Mouse (Mus musculus) embryonic facial prominence, embryonic 13.5 days (tissue): ENCODE results near the gene Gjc2. TPM values are rescaled to one million over a fixed set of nuclear protein-coding genes. Genes with fewer than 3 reads are reported as not detected.

Experiments
- ATAC-seq: fragments of 200-750 bp; cut with Nextera tagmentation; 2 replicates; pipeline ENCODE4 v1.8.0; 2017; ENCODE audit warnings: low read depth; ENCODE audit not compliant: insufficient number of reproducible peaks, insufficient read depth, low FRiP score, low TSS enrichment
- H3K27ac ChIP-seq: fragments of 300-500 bp; sonication (generic); 2 replicates; pipeline ENCODE4 v1.5.1; 2015; ENCODE audit warnings: moderate library complexity, mild to moderate bottlenecking, inconsistent platforms
- H3K27me3 ChIP-seq: fragments of 300-500 bp; sonication (generic); 2 replicates; pipeline ENCODE4 v1.6.1; 2015; ENCODE audit warnings: mild to moderate bottlenecking, inconsistent platforms
- H3K36me3 ChIP-seq: fragments of 300-500 bp; sonication (generic); 2 replicates; pipeline ENCODE4 v1.6.1; 2015; ENCODE audit warnings: mild to moderate bottlenecking, inconsistent platforms
- H3K4me1 ChIP-seq: fragments of 300-500 bp; sonication (generic); 2 replicates; pipeline ENCODE4 v1.6.1; 2015; ENCODE audit warnings: inconsistent platforms
- H3K4me2 ChIP-seq: fragments of 300-500 bp; sonication (generic); 2 replicates; pipeline ENCODE4 v1.6.1; 2015; ENCODE audit warnings: moderate library complexity, mild to moderate bottlenecking, inconsistent platforms
- H3K4me3 ChIP-seq: fragments of 300-500 bp; sonication (generic); 2 replicates; pipeline ENCODE4 v1.5.1; 2015; ENCODE audit warnings: mild to moderate bottlenecking, inconsistent platforms
- H3K9ac ChIP-seq: fragments of 300-500 bp; sonication (generic); 2 replicates; pipeline ENCODE4 v1.6.1; 2015; ENCODE audit warnings: mild to moderate bottlenecking, inconsistent platforms
- H3K9me3 ChIP-seq: fragments of 300-500 bp; sonication (generic); 2 replicates; pipeline ENCODE4 v1.6.1; 2016; ENCODE audit warnings: inconsistent platforms
- WGBS: fragments of 180-500 bp; shearing (Covaris S2); methylation state at CpG from one replicate; pipeline ENCODE4 v1.1.7; 2015; ENCODE audit warnings: mixed read lengths; 5-methylcytosine and 5-hydroxymethylcytosine counted together
- polyA plus RNA-seq: library from polyadenylated mRNA; unstranded; fragments of >200 nt; fragmentation: Nextera tagmentation; extraction: Ambion mirVana; gene quantifications from 2 replicates; pipeline ENCODE4 v1.2.1, GENCODE M21; 2015

The Gjc2 gene
- polyA plus RNA-seq, 1 experiment from 2014 or later: 0.21 TPM

DNA sequence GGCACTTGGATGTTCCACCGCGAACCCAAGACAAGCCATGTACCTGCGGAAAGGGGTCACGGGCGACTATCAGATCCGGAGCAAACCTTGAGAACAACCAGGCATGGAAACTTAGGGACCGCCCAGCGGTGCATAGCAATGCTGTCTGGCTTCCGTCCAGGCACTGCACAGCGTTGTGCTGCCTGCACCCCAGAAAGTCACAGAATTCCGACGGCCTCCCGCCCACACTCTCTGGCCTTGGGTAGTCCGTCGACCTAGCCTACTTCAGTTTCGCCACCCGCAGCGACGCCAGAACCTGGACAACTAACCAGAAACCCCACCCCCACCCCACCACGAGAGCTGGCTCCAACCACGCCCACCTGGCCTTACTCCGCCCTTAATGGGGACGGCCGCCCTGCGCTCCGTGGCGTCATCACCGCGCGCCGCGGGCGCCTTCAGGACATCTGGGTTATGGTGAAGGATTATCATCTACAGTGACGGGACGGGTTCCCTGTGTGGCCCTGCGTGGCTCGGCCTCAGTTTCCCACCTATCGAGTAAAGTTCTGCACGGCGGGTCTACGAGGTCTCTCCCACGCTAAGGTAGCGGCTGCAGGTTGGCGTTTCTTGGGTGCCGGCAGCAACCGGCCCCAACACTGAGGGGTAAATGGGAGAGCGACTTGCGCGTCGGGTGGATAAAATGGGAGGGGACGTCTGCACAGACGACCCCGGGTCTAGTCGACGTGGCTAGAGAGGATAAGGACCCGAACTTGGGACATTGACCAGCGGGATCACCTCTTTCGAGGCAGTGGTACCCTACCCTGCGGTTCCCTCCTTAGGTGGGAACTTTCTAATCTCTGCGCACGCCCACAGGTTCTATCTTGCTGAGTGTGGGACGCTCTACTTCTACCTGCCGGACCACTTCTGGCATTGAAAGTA is 19.3 kb upstream of the Gjc2 start, which contains the start of gene Mrpl55:
Gene Mrpl55, plus strand, starts transcription at position 406 of the 915 bp plus-strand sequence.
- H3K27me3 ChIP-seq: no peaks in the 10 kb centered on the region
- peak within 1 kb of the TSS; percentile 86 for H3K4me3 ChIP-seq
- no peaks in the 10 kb centered on the region for H3K9me3 ChIP-seq
- peak within 1 kb of the TSS; percentile 81 for H3K27ac ChIP-seq
- peak; percentile 79 for ATAC-seq
- peaks cover 13% of the 10 kb centered on the region for H3K4me1 ChIP-seq
- H3K9ac ChIP-seq: peak within 1 kb of the TSS; percentile 87
- H3K36me3 ChIP-seq: peaks cover 47% of the 10 kb centered on the region
- peak within 1 kb of the TSS; percentile 83 for H3K4me2 ChIP-seq
- WGBS: under 1% methylated on average over 63 of the region's 63 CpGs

DNA sequence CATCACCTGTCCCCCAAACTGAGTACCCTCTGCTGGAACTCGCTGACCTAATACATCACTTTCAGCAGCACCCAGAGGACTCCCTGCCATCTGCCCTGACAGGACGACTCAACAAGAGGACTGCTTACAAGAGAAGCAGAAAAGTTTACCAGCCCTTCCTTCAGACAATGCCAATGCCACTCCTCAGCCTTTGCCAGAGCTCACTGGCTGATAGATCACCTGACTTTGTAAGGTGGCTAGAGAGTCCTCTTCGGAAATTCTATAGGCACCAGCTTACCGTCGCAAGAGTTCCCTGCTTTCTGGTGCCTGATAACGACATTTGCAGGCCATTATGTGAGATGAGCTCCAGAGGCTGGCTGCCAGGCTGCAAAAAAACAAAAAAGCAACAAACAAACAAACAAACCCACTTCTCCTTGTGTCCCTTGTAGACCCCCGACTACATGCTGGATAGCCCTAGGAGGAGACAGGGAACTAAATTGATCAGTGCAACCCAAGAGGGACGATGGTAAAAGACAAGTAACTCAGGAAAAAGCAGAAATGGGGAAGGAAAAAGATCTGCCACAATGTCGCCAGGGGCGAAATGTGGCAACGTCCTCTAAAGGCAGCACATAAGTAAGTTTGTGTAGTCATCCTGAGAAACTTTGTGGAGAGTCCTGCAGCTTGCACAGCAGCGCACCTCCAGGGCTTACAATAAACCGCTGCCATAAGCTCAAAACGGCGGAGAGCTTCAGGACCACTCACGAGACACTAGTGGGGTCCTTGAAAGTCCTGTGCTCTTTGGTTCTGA is 18.4 kb upstream of the Gjc2 start:
- H3K27me3 ChIP-seq: no peaks in the 10 kb centered on the region
- H3K4me3 ChIP-seq: peak overlapping the region; percentile 86
- H3K9ac ChIP-seq: peak overlapping the region; percentile 87
- no peaks in the 10 kb centered on the region for H3K9me3 ChIP-seq
- H3K4me1 ChIP-seq: peaks cover 13% of the 10 kb centered on the region
- no peak for ATAC-seq
- peak overlapping the region; percentile 81 for H3K27ac ChIP-seq
- 31% methylated on average over 16 of the region's 16 CpGs for WGBS
- peaks cover 44% of the 10 kb centered on the region for H3K36me3 ChIP-seq
- peak overlapping the region; percentile 83 for H3K4me2 ChIP-seq

DNA sequence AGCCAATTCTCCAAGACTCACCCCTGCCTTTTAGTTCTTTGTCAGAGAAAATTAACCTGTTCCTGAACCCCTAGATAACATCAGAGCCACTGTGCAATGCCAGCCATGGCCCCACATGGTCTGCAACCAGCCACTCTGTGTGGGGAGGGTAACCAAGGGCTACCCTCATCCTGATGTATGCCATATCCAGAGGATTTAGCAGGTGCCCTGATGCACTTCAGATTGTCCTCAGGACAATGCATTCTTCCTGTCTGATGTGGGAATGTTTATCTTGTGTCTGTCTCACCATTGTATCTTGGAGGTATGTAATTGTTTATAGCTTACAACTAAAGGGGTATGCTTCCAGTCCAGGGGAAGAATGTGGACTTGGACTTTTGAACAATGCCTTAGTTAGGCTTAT is 13.2 kb upstream of the Gjc2 start:
- H3K4me1 ChIP-seq: peaks cover 3% of the 10 kb centered on the region
- no peaks in the 10 kb centered on the region for H3K27me3 ChIP-seq
- no peaks in the 10 kb centered on the region for H3K9me3 ChIP-seq
- no peak for ATAC-seq
- H3K4me2 ChIP-seq: no peak overlapping the region
- H3K36me3 ChIP-seq: peaks cover 19% of the 10 kb centered on the region
- H3K27ac ChIP-seq: no peak overlapping the region
- H3K9ac ChIP-seq: no peak overlapping the region
- no peak overlapping the region for H3K4me3 ChIP-seq

DNA sequence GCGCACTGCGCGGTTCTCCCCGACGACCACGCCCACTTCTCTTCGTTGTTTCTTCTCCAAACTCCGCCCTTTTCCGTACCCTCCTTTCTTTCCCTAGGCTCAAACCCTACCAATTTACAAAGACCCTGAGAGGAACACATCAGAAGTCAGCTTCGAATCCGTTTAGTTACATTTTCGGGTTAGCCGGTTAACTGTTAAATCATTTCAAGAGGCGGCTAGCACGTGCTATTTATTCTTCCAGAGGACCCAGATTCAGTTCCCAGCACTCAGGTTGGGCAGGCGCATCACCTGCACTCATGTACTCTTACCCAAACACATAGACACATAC is 9.0 kb upstream of the Gjc2 start, which contains the start of gene Guk1:
Gene Guk1, minus strand, starts transcription at position 154 of the 328 bp plus-strand sequence.
- H3K27me3 ChIP-seq: no peaks in the 10 kb centered on the region
- WGBS: 5% methylated on average over 16 of the region's 16 CpGs
- no peak for ATAC-seq

DNA sequence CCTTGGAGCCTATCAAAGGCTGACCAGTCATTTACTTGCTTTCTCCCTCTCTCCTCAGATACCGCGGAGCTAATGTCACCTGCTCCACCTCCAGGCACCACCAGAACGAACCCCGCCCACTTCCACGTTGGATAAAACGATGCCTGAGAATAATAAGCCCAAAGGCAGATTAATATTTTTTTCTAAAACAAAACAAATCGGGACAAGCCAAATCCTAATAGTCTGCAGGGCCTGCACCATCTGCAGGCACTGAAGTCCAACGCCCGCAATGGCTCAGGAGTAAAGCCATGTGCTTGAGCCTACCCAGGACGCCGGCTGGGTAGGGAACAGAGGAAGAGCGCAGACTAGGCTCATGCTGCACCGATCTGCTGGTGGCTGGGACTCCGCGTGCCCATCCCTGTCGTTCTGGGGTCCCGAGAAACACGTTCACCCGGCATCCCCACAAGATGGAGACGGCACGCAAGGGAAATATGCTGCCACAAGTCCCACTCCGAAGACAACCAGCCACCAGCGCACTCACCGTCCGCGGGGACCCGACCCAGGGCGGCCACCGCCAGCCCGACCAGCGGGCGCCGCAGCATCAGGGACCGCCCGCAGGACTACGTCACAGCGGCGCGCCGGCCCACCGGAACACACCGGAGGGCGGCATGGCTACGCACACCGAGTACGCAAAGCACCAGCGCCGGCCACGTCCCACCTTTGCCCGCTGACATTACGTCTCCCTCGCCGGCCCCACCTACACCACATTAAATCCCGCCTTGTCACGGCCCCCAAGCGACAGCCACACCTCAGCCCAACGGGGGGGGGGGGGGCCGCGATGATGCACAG is 8.4 kb upstream of the Gjc2 start:
- Histone ChIP-seq H3K4me2 (peak overlapping the region; percentile 72), H3K36me3 (peaks cover 8% of the 10 kb centered on the region), H3K27ac (peak overlapping the region; percentile 90), H3K9me3 (no peaks in the 10 kb centered on the region), H3K4me3 (peak overlapping the region; percentile 55), H3K9ac (peak overlapping the region; percentile 79), H3K27me3 (no peaks in the 10 kb centered on the region), H3K4me1 (peaks cover 17% of the 10 kb centered on the region)
- ATAC-seq: peak; percentile 94
- under 1% methylated on average over 59 of the region's 59 CpGs for WGBS

More for the DNA sequence above, 9.0 kb upstream of the Gjc2 start, which contains the start of gene Guk1:
- Histone ChIP-seq H3K4me2 (peak within 1 kb of the TSS; percentile 72), H3K9me3 (no peaks in the 10 kb centered on the region), H3K9ac (peak within 1 kb of the TSS; percentile 79), H3K4me3 (peak within 1 kb of the TSS; percentile 55), H3K36me3 (0 out of 2 replicates have a peak, but pooled peaks cover 2% of the 10 kb centered on the region), H3K4me1 (peaks cover 17% of the 10 kb centered on the region), H3K27ac (peak within 1 kb of the TSS; percentile 90)

DNA sequence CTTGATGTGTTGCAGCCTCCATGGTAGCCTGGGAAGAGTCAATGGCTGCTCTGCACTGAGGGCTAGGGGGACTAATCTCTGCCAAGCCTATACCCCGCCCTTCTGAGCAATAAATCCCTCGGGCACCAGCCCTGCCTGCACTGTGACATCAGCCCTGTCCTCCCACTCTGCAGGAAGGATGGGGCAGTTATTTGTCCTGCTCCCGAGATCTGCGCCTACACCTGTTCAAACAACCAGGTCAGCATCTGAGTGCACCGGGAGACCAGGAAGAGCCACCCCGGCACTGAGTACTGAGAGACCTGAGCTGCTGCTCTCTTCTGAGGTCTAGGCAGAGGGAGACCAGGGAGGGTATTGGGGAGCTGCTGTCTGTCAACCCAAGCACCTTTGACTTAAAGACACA is 4.7 kb upstream of the Gjc2 start:
- no peak overlapping the region for H3K4me2 ChIP-seq
- peaks cover 44% of the 10 kb centered on the region for H3K36me3 ChIP-seq
- WGBS: 87% methylated on average over 6 of the region's 6 CpGs
- ATAC-seq: no peak
- no peaks in the 10 kb centered on the region for H3K9me3 ChIP-seq
- no peaks in the 10 kb centered on the region for H3K27me3 ChIP-seq
- H3K4me1 ChIP-seq: peaks cover 17% of the 10 kb centered on the region
- H3K9ac ChIP-seq: no peak overlapping the region
- H3K4me3 ChIP-seq: no peak overlapping the region
- no peak overlapping the region for H3K27ac ChIP-seq

DNA sequence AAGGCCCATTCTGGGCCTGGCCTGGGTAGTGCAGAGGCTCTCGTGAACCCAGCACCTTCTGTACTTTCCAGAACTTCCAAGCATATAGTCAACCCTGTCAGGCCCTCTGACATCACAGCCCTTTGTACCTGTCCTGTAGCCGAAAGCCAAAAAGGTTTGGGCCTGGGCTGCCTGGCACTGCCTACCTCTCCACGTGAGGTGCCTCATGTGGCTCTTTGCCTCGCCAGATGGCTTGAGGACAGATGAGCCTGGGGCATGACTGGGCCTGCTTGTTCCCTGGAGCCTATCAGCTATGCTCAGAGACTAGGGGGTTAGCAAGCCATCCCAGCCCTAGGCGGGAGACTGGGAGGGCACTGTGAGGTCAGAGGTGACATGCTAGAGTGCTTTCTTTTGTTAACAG is 2.5 kb upstream of the Gjc2 start:
- WGBS: 72% methylated on average over 5 of the region's 5 CpGs
- H3K27me3 ChIP-seq: no peaks in the 10 kb centered on the region; the same call in 1 of the 2 replicates
- H3K9me3 ChIP-seq: no peaks in the 10 kb centered on the region

DNA sequence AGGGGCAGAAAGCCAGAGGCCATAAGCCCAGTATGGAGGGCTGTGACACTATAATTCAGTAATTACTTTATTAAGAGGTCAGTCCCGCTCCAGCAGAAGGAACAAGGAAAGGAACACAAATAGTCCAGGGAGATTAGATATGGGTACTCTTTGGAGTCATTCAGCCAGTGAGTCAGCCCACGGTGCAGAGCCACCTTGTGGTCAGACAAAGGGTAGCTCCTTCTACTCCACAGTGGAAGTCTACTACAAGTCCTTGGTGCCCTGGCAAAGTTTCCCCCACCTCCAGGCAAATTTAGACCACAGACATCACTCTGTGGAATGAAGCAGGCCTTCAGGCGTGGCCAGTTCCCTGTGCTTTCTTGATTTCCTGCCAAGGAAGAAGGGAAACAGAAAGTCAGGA is 808 bp upstream of the Gjc2 start:
- no peaks in the 10 kb centered on the region for H3K9me3 ChIP-seq
- H3K36me3 ChIP-seq: peaks cover 48% of the 10 kb centered on the region
- ATAC-seq: no peak
- no peak overlapping the region for H3K27ac ChIP-seq
- 43% methylated on average over 3 of the region's 3 CpGs for WGBS
- no peak overlapping the region for H3K9ac ChIP-seq
- 0 out of 2 replicates have a peak, but pooled peaks cover 3% of the 10 kb centered on the region for H3K4me1 ChIP-seq
- no peak overlapping the region for H3K4me2 ChIP-seq
- H3K27me3 ChIP-seq: peaks cover 16% of the 10 kb centered on the region
- H3K4me3 ChIP-seq: no peak overlapping the region

More for the DNA sequence above, 2.5 kb upstream of the Gjc2 start:
- Histone ChIP-seq H3K4me2 (no peak overlapping the region), H3K36me3 (peaks cover 48% of the 10 kb centered on the region), H3K4me1 (peaks cover 11% of the 10 kb centered on the region), H3K9ac (no peak overlapping the region), H3K4me3 (no peak overlapping the region), H3K27ac (no peak overlapping the region)
- ATAC-seq: no peak

DNA sequence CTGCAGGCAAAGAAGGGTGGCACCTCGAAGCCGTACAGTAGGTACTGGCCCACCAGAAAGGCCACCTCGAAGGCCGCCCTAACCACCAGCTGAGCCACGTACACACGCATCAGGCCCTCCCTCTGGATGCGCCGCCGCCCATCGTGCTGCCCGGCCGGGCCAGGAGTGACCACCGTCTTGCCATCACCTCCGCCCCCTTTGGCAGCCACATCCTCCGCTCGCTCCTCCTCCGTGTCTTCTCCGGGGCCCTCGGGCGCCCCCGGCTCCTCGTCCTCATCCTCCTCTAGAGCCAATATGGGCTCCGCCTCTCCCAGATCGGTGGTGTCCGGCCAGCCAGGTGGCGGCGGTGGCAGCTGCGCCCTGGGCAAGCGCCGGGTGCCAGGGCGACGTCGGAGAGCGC is 6.1 kb downstream of the Gjc2 start:
- peaks cover 85% of the 10 kb centered on the region for H3K27me3 ChIP-seq
- H3K9me3 ChIP-seq: no peaks in the 10 kb centered on the region
- H3K4me2 ChIP-seq: peak overlapping the region; percentile 50
- H3K27ac ChIP-seq: no peak overlapping the region
- peaks cover 9% of the 10 kb centered on the region for H3K4me1 ChIP-seq
- 6% methylated on average over 34 of the region's 34 CpGs for WGBS
- H3K36me3 ChIP-seq: no peaks in the 10 kb centered on the region
- H3K4me3 ChIP-seq: peak overlapping the region; percentile 28
- no peak for ATAC-seq
- no peak overlapping the region for H3K9ac ChIP-seq

DNA sequence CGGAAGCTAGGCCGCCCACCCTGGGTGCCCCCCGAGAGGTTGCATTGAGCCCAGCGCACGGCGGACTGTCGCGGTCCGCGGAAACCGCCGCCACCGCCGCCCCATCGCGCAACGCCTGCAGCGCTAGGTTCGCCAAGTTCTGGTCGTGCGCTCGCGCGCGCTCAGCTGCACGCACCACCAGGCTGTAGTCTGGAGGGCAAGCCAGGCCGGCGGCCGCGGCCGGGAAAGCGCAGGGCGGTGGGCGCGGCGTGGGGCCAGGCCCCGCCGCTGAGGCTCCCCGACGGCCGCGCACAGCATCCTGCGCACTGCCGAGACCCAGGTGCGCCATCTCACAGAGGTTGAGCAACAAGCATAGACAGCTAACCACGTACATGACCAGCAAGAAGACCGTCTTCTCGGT is 6.5 kb downstream of the Gjc2 start:
- Histone ChIP-seq H3K4me1 (peaks cover 9% of the 10 kb centered on the region), H3K27me3 (peaks cover 88% of the 10 kb centered on the region), H3K4me2 (peak overlapping the region; percentile 50), H3K27ac (no peak overlapping the region), H3K9ac (peak overlapping the region; percentile 49; the same call in 1 of the 2 replicates), H3K4me3 (peak overlapping the region; percentile 28), H3K9me3 (no peaks in the 10 kb centered on the region), H3K36me3 (no peaks in the 10 kb centered on the region)
- WGBS: 4% methylated on average over 48 of the region's 48 CpGs
- ATAC-seq: no peak
